Mouse (Mus musculus): ENCODE measurements at regions not wholly inside any gene's neighbourhood (a gene's known extent, or its start where the extent isn't known, plus 50 kb on each side); places are given as distances from the start of the nearest gene placed in this dataset.

DNA sequence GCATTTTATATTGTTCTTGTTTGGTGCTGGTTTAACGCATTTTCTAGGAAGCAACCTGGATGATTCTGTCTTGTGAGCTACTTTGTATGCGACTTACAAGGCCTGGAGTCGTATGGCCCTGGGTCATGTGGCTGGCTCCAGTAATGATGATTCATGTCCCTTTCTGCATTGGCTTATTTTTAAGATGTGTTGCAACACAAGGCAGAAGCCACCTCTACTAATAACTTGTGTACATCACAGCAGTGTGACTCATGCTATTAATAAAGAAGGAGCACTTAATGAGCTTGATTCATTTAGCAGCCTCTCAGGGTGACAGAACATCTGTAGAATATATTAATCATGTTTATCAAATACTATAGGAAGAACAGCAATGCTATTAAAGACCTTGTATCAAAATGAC, 84.0 kb downstream of the Slc5a7 start:
- peak in 1 of 2 experiments; percentile 29 for DNase-seq (ENCODE audit: inconsistent age in 2 of 2, low spot score in 1 of 2)

DNA sequence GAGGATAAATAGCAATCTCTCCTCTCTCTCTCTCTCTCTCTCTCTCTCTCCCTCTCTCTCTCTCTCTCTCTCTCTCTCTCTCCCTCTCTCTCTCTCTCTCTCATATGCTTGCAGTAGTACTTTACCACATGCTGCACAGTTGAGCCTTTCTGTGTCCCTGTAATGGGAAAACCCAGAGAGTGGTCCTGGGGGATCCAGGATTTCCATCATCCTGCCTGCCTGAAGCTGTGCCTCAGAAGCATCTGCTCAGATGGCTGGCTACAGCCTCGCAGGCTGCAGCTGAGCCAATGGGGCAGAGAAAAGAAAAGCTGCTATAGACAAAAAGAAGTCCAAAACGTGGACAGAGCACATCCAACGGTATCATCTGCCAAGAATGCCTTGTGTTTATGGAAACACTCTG, 97.1 kb downstream of the Slc5a7 start:
- DNase-seq (ENCODE audit: inconsistent age in 2 of 2, low spot score in 1 of 2), result no peak

DNA sequence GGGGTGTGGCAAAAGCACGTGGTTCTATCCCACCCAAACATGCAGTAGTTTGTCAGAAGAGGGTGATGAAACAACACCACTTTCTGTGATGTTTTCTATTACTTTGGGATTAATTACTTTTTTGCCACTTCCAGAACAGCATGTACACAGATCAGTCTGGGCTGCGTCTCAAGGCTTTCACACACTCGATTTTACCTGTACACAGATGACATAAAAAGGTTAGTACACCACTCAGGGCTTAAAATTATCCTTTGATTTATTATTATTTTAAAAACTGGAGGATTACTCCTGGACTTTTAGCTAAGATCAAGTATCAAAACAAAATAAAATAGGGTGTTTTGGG, 106.6 kb downstream of the Slc5a7 start:
- DNase-seq (ENCODE audit: inconsistent age in 2 of 2, low spot score in 1 of 2), result no peak

DNA sequence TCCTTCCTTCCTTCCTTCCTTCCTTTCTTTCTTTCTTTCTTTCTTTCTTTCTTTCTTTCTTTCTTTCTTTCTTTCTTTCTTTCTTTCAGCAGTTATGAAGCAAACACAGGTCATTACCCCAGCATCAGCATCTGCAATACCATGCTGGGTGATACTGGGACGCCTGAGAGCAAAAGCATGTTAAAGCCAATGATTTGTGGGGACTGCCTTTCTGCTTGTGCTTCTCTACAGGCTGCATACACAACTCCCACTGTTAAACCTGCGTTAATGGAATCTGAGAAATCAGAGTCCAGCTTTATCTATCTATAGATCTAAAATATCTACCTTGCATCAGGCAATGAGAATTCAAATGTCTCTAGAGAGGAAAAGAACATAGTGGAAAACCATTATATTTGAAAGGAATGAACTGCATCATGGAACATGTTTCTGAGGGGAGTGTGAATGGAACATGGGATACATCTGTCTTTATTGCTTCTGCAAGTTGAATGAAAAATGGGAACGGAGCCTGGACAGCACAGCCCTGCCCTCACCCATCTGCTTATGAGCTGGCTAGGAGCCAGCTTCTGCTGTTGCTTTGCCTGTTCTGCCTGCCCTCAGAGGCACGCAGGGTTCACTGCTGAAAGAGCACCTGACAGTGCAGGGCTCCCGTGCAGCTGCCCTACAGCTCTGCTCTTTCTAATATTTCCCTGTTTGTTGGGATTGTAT, 107.2 kb downstream of the Slc5a7 start:
- peak; percentile 11 to 30 for DNase-seq (ENCODE audit: inconsistent age in 2 of 2, low spot score in 1 of 2)

DNA sequence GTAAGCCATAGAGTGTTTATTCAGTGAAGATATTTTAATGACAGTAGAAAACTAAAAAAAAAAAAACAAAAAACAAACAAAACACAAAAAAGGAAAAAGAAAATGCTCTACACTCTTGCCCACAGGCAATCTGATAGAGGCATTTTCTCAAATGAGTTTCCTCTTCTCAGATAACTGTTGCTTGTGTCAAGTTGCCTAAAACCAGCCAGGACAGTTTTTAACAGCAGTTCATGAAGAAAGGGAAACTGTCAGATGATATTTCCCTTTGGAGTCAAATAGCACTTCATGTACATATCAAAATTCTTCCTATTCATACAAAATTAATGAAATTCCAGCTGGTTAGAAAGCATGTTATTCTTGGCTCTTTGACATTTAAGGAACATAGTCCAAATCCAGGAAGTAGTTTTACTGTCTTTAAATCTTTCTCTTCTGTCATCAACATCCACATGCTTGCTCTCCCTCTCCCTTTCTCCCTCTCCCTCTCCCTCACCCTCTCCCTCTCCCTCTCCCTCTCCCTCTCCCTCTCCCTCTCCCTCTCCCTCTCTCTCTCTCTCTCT, 109.8 kb downstream of the Slc5a7 start:
- DNase-seq (ENCODE audit: inconsistent age in 2 of 2, low spot score in 1 of 2), result no peak

DNA sequence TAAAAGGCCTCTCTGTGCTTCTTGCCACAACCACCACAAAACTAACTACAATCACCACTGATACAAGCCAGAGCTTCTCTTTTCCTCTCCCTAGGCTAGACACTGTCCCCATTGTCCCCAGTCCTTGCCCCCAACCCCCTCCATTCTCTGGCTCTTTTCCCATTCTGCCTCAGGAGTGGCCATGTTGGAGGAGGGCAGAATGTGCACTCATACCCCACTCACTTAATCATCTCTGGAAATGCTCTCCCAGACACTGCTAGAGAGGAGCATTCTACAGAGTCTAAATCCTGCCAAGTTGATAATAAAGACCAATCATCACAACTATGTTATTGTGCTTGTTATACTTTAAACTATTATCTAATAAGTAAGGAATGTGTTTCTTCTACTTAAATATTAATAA, 116.8 kb downstream of the Slc5a7 start:
- DNase-seq (ENCODE audit: inconsistent age in 2 of 2, low spot score in 1 of 2), result no peak

DNA sequence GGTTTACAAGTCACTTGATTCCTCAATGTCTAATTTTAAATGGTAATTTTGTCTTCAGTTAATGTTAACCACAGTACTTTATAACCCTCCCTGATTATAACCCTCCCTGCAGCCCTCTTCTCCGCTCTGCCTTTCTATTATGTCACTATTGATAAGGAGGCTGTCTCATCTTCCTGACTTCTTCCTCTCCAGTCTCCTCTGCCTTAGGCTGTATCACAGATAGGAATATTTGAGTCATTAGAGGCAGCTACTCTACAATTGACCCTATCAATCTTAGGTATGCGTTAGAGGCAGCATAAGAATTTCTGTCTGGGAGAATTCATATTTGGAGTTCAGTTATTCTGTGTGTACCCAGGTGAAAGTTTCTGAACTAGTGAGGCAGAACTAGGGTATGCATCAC, 118.3 kb downstream of the Slc5a7 start:
- no peak for DNase-seq (ENCODE audit: inconsistent age in 2 of 2, low spot score in 1 of 2)

DNA sequence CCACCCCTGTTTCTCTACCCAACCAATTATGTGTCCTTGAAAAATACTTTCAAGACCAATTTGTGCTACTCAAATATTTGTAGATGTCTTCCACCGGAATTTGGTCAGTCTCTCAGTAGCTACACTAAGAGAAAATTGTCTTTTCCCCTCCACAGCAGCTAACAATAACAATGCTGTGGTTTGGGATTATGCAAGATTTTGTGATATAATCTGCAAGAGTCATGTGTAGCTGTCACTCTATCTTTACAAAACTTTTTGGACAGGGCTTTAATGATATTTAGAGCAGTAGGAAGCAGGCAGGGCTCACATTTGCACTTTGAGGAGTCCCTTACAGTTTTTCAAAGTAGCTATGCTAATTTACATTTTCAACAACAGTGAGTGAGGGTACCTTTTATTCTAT, 128.1 kb downstream of the Slc5a7 start:
- no peak for DNase-seq (ENCODE audit: inconsistent age in 2 of 2, low spot score in 1 of 2)

DNA sequence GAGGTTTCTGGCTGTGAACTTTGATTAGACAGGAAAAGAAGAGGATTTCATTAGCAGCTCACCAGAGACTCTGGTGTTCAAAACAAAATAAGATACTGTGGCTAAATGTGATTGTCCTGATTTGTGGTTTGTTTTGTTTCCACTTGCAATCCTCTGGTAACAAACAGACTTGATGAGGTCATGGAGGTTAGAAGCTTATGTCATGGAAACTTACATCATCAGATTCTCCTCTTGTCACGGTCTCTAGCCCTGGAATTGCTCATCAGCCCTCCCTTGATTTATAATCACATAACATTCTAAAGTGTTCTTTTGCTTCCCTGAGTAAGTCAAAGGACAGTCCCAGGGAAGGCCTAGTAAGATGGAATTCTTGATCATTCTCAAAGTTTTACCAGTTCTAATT, 130.8 kb downstream of the Slc5a7 start:
- peak; percentile 2 to 63 for DNase-seq (ENCODE audit: inconsistent age in 2 of 2, low spot score in 1 of 2)

DNA sequence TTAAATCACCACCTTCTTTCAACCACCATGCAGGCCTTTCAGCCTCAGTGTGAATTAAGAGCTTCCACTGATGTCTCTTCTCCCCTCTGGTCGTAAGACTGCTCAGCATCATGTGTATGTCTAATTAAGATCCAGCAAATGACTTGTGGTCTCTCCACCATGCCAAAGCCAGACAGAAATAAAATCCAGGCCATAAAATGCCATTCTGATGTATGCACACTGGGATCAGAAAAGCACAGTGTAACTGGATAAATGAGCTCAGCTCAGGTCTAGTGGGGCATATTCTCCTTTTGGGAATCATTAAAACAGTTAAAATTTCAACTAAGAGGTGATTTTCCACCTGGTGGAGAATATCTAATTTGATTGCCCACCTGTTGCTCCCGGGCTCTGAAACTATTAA, 136.5 kb downstream of the Slc5a7 start:
- DNase-seq (ENCODE audit: inconsistent age in 2 of 2, low spot score in 1 of 2), result no peak

DNA sequence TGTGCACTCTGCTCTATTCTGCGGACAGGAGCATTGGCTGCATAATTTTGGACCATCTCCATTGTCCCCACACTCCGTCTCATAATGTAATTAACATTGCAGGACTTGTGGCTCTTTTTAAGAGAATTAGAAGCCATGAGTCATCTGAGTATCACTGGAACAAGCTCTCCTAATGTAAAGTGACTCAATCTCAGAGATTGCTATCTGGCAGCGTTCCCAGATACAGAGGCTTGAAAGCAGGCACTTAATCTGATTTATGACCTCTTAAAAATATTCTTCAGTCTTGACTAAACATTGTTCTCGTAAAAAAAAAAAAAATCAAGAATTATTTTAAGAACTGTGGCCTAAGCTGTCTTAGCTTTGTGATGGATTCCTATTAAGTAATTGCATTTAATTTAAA, 140.1 kb downstream of the Slc5a7 start:
- DNase-seq (ENCODE audit: inconsistent age in 2 of 2, low spot score in 1 of 2), result peak; percentile 74 to 88

DNA sequence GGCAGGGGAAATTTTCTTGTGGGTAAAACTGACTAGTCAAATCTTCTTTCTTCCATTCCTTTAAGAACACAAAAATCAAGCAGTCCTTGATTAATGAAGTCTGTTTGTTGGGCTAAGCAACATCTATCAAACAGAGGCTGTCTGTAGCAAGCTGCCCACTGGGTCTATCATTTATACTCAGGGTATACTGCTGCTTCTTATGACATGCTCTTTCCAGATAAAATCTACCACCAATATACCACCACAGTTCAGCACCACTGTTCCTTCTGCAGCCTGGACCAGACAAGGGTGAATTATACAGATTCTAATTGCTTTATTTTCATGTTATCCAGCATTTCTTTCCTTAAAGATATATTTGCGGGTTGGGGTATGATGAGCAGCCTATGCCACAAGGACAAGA, 140.5 kb downstream of the Slc5a7 start:
- DNase-seq (ENCODE audit: inconsistent age in 2 of 2, low spot score in 1 of 2), result no peak

DNA sequence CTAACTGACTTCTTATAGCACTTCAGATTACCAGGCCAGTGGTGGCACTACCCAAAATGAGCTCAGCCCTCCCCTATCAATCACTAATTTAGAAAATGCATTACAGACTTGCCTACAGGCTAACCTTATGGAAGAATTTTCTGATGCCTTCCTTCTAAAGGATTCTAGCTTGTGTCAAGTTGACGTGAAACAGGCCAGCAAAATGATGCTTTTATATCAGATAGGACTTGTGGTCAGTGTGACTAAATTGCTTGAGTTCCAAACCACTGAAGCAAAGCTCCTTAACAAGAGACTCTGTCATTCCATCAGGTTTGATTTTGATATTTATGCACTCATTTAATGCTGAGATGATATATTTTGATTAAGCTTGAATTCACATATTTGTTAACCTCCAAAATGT, 143.0 kb downstream of the Slc5a7 start:
- no peak for DNase-seq (ENCODE audit: inconsistent age in 2 of 2, low spot score in 1 of 2)

DNA sequence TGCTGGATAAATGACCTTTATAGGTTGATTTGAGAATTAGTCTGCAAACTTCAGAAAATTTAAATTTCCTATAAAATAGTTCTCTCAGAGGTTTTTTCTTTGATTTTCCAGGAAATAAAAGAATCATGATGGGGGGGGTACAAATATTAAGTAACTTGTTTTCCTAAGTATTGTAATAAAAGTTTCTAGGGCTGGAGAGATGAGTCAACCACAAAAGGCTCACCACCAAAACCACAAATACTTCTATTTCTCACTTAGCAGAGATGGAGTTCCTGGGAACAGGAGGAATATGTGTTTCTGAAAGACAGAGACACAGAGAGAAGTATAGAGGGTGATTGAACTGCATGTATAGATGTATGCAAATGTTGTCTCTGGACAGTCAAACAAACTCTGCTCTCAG, 144.3 kb downstream of the Slc5a7 start:
- DNase-seq (ENCODE audit: inconsistent age in 2 of 2, low spot score in 1 of 2), result no peak
